Mouse (Mus musculus): ENCODE measurements around the gene Lsg1. TPM values are rescaled to one million over a fixed set of nuclear protein-coding genes. Genes with fewer than 3 reads are reported as not detected.

Lsg1 gene
- polyA plus RNA-seq, 1 experiment from 2014 or later, result 56.2 TPM

DNA sequence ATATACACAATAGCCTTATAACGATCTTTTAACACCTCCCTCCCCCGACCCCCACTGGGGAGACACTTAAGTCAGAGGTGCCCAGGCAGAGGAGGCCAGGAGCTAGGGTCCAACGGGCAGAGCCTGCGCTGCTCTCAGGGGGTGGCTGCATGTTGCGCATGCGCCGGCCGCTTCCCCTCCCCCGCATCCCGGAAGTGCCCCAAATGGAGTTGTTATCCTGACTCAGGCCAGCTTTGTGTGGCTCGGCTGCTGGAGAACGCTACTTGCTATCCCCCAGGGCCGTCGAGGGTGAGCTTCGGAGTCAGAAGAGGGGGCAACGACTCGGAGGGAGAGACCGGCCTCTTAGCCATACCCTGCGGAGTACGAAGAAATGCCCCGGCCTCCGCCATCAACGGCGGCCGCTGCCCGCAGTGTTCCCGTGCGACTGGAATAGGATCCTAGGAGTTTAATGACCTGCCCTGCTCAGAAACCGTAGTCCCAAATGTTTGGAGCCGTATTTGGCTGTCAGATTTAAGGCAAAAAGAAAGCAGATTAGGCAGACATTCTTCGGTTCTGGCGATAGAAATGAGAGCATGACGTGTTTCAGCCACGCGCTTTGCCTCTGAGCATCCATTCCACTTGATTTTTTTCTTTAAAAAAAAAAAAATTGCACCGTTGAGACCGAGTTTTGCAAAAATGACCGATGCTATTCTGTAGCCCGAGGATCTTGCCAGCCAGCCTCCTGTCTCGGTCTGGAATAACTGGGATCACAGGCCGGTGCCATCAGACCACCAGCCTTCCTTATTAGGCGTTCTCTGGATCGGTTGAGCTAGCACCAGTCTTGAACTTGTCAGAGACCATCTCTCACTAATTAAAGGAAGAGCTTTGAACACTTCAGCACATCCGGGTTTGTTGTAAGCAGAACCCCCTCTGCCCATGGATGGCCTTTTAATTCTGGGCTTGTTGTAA, 76.6 kb downstream of the Lsg1 start:
- Histone ChIP-seq H3K4me2 (replicated peaks) (peak overlapping the region; percentile 52), H3K4me3 (peak overlapping the region; percentile 71), H3K4me1 (peaks cover 24% of the 10 kb centered on the region), H3K9me3 (no peaks in the 10 kb centered on the region), H3K27ac (replicated peaks) (peak overlapping the region; percentile 94), H3K9ac (replicated peaks) (peak overlapping the region; percentile 86), H3K27me3 (no peaks in the 10 kb centered on the region), H3K36me3 (peaks cover 13% of the 10 kb centered on the region)
- 2% methylated on average over 44 of the region's 44 CpGs for WGBS
- peak; percentile 93 for ATAC-seq (replicated peaks)

Other genes starting within 250 kb of the Lsg1 start
- gene Atp13a3, start 181.6 kb downstream of the Lsg1 start, polyA plus RNA-seq (2015; fragmentation: Nextera tagmentation; extraction: Ambion mirVana), result 9.2 and 10.8 TPM in 2 replicates
- 89.0 and 89.6 TPM in 2 replicates for gene Tmem44, start 36.8 kb downstream of the Lsg1 start, polyA plus RNA-seq (2015; fragmentation: Nextera tagmentation; extraction: Ambion mirVana)
- gene Fam43a, start 12.1 kb upstream of the Lsg1 start, polyA plus RNA-seq (2015; fragmentation: Nextera tagmentation; extraction: Ambion mirVana), result 9.9 and 10.7 TPM in 2 replicates

Data from forebrain, embryonic 15.5 days (tissue).